Mouse (Mus musculus): ENCODE data around the gene Wipi2.

DNA sequence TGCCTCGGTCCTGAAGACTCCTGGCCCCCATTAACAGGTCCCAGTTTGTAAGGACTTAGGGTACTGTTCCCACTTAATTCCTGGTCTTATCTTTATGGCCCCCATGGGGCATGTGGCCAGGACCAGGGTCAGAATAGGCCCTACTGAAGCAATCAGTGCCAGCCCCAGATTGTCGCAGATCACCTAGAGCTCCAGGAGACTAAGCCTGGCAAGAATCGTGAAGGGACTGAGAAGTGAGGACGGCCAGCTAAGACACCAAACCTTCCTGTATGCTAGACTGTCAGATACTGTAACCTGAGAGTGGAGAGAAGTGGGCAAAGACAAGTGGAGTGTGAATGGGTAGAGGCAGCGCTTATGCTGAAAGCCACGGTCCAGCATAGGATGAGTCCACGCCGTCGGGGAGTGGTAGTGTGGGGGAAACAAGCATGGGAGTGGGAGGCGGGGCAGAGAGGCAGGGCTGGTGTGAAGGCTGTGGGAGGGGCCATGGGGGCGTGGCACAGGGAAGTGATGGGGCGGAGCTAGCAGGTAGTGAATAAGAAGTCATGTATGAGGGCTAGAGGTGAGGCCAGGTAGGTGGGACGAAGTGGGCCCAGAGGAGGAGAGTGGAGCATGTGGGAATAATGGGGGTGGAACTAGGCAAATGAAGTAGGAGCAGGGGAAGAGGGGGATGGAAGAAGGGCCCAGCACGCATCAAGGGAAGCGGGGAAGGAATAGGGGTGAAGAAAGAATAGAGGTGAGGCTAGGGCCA, 73.5 kb downstream of the Wipi2 start:
- TF ChIP-seq CTCF (IDR thresholded peaks at IDR 0.05 in 2 of 3, conservative IDR thresholded peaks at IDR 0.05 in 1 of 3; ENCODE audit: control insufficient read depth in 1 of 3, insufficient read depth in 1 of 3, low read depth in 2 of 3, low read length in 3 of 3, poor library complexity in 1 of 3, severe bottlenecking in 1 of 3) = no peak
- no peak for TF ChIP-seq UBTF (IDR thresholded peaks at IDR 0.05; ENCODE audit: borderline replicate concordance, insufficient read depth, low read depth, low read length)
- TF ChIP-seq MAFK (IDR thresholded peaks at IDR 0.05; ENCODE audit: borderline replicate concordance, low read depth, low read length) = no peak
- no peak for TF ChIP-seq MAX (IDR thresholded peaks at IDR 0.05; ENCODE audit: low read length)
- no peak for TF ChIP-seq MAZ (IDR thresholded peaks at IDR 0.05; ENCODE audit: low read depth, low read length)
- TF ChIP-seq ZC3H11A (IDR thresholded peaks at IDR 0.05; ENCODE audit: low read depth, low read length) = no peak
- no peak for TF ChIP-seq POLR2AphosphoS2 (IDR thresholded peaks at IDR 0.05; ENCODE audit: low read length)
- no peak for TF ChIP-seq RAD21 (IDR thresholded peaks at IDR 0.05; ENCODE audit: low read depth, low read length)
- no peak for TF ChIP-seq POLR2A (IDR thresholded peaks at IDR 0.05; ENCODE audit: control insufficient read depth in 1 of 2, insufficient read depth in 1 of 2, low read depth in 1 of 2, low read length in 2 of 2, poor library complexity in 1 of 2)
- no peak for TF ChIP-seq GABPA (IDR thresholded peaks at IDR 0.05; ENCODE audit: low read depth, low read length)
- TF ChIP-seq ZKSCAN1 (IDR thresholded peaks at IDR 0.05; ENCODE audit: low read depth, low read length) = no peak
- no peak for TF ChIP-seq TCF12 (IDR thresholded peaks at IDR 0.05; ENCODE audit: low read depth, low read length)

Measured in MEL (cell line).